In genomic region chr11:45926640-45927082, GRCm38 (mm10) we compare ENCODE assay signal across 8 mouse cellular contexts. TPM values are rescaled to one million over a fixed set of nuclear protein-coding genes. Genes with fewer than 3 reads are reported as not detected.
DNase-seq lines count a peak whose midpoint lies in the region.

No protein-coding gene starts in this region.

- no peaks in the 10 kb centered on the region for H3K9me3 ChIP-seq in megakaryocyte, embryonic 14.5 days

- peaks cover 21% of the 10 kb centered on the region for H3K4me1 ChIP-seq in megakaryocyte, embryonic 14.5 days

- peaks cover 30% of the 10 kb centered on the region for H3K36me3 ChIP-seq in megakaryocyte, embryonic 14.5 days (replicated peaks; ENCODE audit: low read length)

- peak; percentile 69 to 75 for DNase-seq in adrenal gland, adult 18-20 months (ENCODE audit: low spot score in 2 of 2)
- DNase-seq in embryo, embryonic 10 days (ENCODE audit: low spot score), result peak; percentile 92
- DNase-seq in gastrocnemius, postnatal 10 days, result peak; percentile 69
- peak; percentile 92 for DNase-seq in induced T-regulatory cell, adult 2 months (ENCODE audit: low read depth)
- DNase-seq in left cerebral cortex, adult 8-10 months (ENCODE audit: low spot score in 2 of 2), result peak; percentile 60 to 62
- DNase-seq in right cerebral cortex, adult 2 months (ENCODE audit: low spot score in 2 of 2), result peak; percentile 84 to 85
- peak; percentile 60 for DNase-seq in urinary bladder, postnatal 25 days (ENCODE audit: low spot score)

- peak overlapping the region; percentile 91 for H3K4me3 ChIP-seq in megakaryocyte, embryonic 14.5 days (replicated peaks)

- peaks cover 19% of the 10 kb centered on the region for H3K27me3 ChIP-seq in megakaryocyte, embryonic 14.5 days (replicated peaks)

RNA-seq across cellular contexts. Expression of gene Lsm11, which starts 18.1 kb away (rescaled TPM):
- total RNA-seq in adrenal gland, adult 18-20 months (2021), result 10 to 100 TPM; 11.8 to 22.8 TPM
- 1 to 10 TPM; 3.7 to 4.1 TPM for total RNA-seq in gastrocnemius, postnatal 10 days (2021)
- 10 to 100 TPM; 13.0 to 15.5 (median 13.8) TPM for total RNA-seq in left cerebral cortex, adult 8-10 months (2022)
- 16.9 and 61.8 TPM in 2 replicates for polyA plus RNA-seq in megakaryocyte, embryonic 14.5 days (2012; ENCODE audit: insufficient read depth, low replicate concordance)

RNA-seq across cellular contexts. Expression of gene Thg1l, which starts 28.6 kb away (rescaled TPM):
- 10 to 100 TPM; 11.7 to 15.2 TPM for total RNA-seq in adrenal gland, adult 18-20 months (2021)
- total RNA-seq in gastrocnemius, postnatal 10 days (2021), result 10 to 100 TPM in 1 of 2 experiments, 1 to 10 TPM in 1; 6.2 to 11.3 TPM
- total RNA-seq in left cerebral cortex, adult 8-10 months (2022), result 10 to 100 TPM; 10.4 to 11.8 (median 11.4) TPM
- 4.1 TPM in 1 of 2 replicates, not detected in the other for polyA plus RNA-seq in megakaryocyte, embryonic 14.5 days (2012; ENCODE audit: insufficient read depth, low replicate concordance)

RNA-seq across cellular contexts. Expression of gene Sox30, which starts 53.4 kb away (rescaled TPM):
- under 1 TPM in 1 of 2 experiments, not detected in 1; 0.13 TPM for total RNA-seq in adrenal gland, adult 18-20 months (2021)
- under 1 TPM in 1 of 2 experiments, not detected in 1; 0.07 TPM for total RNA-seq in gastrocnemius, postnatal 10 days (2021)
- under 1 TPM in 1 of 4 experiments, not detected in 3; 0.11 TPM for total RNA-seq in left cerebral cortex, adult 8-10 months (2022)
- polyA plus RNA-seq in megakaryocyte, embryonic 14.5 days (2012; ENCODE audit: insufficient read depth, low replicate concordance), result not detected in 2 replicates

Comparison
In these comparisons a context has a peak if more than half of its experiments do, and no peak if none do; other contexts are left out.
1. Peak in every context shown above with its lines: DNase-seq and H3K4me3 ChIP-seq.